Mouse (Mus musculus) heart, adult 2 months (tissue): ENCODE results near the gene Kif27. TPM values are rescaled to one million over a fixed set of nuclear protein-coding genes. Genes with fewer than 3 reads are reported as not detected.

Source experiments
- DNase-seq, 2 experiments: peaks; one replicate each; pipeline ENCODE4 v3.0.0; 2021
- H3K27ac ChIP-seq: fragments of 200-600 bp; 2 replicates; pipeline ENCODE4 v1.8.1; 2022
- H3K27me3 ChIP-seq: fragments of 200-500 bp; 2 replicates; pipeline ENCODE4 v1.6.1; 2012; ENCODE audit warnings: mild to moderate bottlenecking, low read length, inconsistent platforms, mixed read lengths; ENCODE audit not compliant: control insufficient read depth, insufficient read depth
- H3K36me3 ChIP-seq: fragments of 200-500 bp; 2 replicates; pipeline ENCODE4 v1.6.1; 2012; ENCODE audit warnings: low read length, inconsistent platforms; ENCODE audit not compliant: control insufficient read depth, insufficient read depth
- H3K4me1 ChIP-seq: fragments of 200-500 bp; 2 replicates; pipeline ENCODE4 v1.6.1; 2011; ENCODE audit warnings: low read length; ENCODE audit not compliant: control insufficient read depth, insufficient read depth
- H3K4me3 ChIP-seq: fragments of 200-600 bp; 2 replicates; pipeline ENCODE4 v1.8.1; 2022
- H3K79me2 ChIP-seq: fragments of 200-500 bp; replicated peaks from 2 replicates; pipeline ENCODE4 v1.6.1; 2012; ENCODE audit warnings: mild to moderate bottlenecking, inconsistent platforms, low read length, moderate library complexity, mixed read lengths; ENCODE audit not compliant: control insufficient read depth, insufficient read depth
- H3K9ac ChIP-seq: fragments of 200-500 bp; 2 replicates; pipeline ENCODE4 v1.6.1; 2012; ENCODE audit warnings: low read depth, mild to moderate bottlenecking, control low read depth, inconsistent platforms, low read length, mixed read lengths
- CTCF ChIP-seq: fragments of 200-600 bp; IDR thresholded peaks from 2 replicates; pipeline ENCODE4 v1.8.1; 2022; ENCODE audit warnings: antibody characterized with exemption, mild to moderate bottlenecking, moderate library complexity
- EP300 ChIP-seq: fragments of 200-500 bp; IDR thresholded peaks from 2 replicates; pipeline ENCODE4 v1.6.1; 2011; ENCODE audit warnings: low read depth, low read length, control low read depth; ENCODE audit not compliant: insufficient read depth
- POLR2A ChIP-seq: fragments of 200-500 bp; IDR thresholded peaks from 2 replicates; pipeline ENCODE4 v1.6.1; 2011; ENCODE audit warnings: mild to moderate bottlenecking, low read depth, low read length, control low read depth; ENCODE audit not compliant: insufficient read depth
- WGBS: fragments of 180-500 bp; shearing (Covaris S2); methylation state at CpG from one replicate; pipeline ENCODE4 v1.1.7; 2018; 5-methylcytosine and 5-hydroxymethylcytosine counted together
- intact Hi-C: fragments of 180-260 bp; cut with DNase I; formaldehyde crosslinking; loops from one replicate; pipeline ENCODE4 v1.15.1; 2025
- microRNA-seq, 2 experiments: library from miRNA; unstranded; fragments of <30 nt; microRNA quantifications; one replicate each; pipeline ENCODE4 v1.2.0; 2021
- polyA plus RNA-seq: library from polyadenylated mRNA; depleted of rRNA; stranded (reverse); fragments of >200 nt; gene quantifications from 2 replicates; pipeline ENCODE4 v1.2.3, GENCODE M21; 2012; rRNA removed
- total RNA-seq, 2 experiments: library from RNA; stranded (reverse); gene quantifications; 2 replicates each; pipeline ENCODE4 v1.2.3; 2021

Kif27 gene
- total and polyA plus RNA-seq, 3 experiments: 0.05 to 0.10 (median 0.10) TPM

- no peaks in the 10 kb centered on the region for H3K27me3 ChIP-seq
- H3K79me2 ChIP-seq: no peaks in the 10 kb centered on the region
- intact Hi-C loops: no loop called here
- H3K4me1 ChIP-seq: no peaks in the 10 kb centered on the region
- DNase-seq: no peak
- TF ChIP-seq EP300 (no peak), CTCF (peak; percentile 63)
- H3K9ac ChIP-seq: no peak overlapping the region
- no peak overlapping the region for H3K27ac ChIP-seq
- no peak overlapping the region for H3K4me3 ChIP-seq
- WGBS: 91% methylated on average over 1 of the region's 1 CpGs
- no peaks in the 10 kb centered on the region for H3K36me3 ChIP-seq
Measured at GRCm38 (mm10) chr13:58253268-58253667, 105.7 kb downstream of the Kif27 start.

- no peak for TF ChIP-seq EP300
- no peak for TF ChIP-seq POLR2A
- TF ChIP-seq CTCF: no peak
- Histone ChIP-seq H3K79me2 (no peaks in the 10 kb centered on the region), H3K4me1 (no peaks in the 10 kb centered on the region), H3K4me3 (no peak overlapping the region), H3K27ac (no peak overlapping the region), H3K36me3 (no peaks in the 10 kb centered on the region; the same call in 1 of the 2 replicates), H3K9ac (no peak overlapping the region), H3K27me3 (no peaks in the 10 kb centered on the region)
- intact Hi-C loops: no loop called here
- WGBS: 94% methylated on average over 5 of the region's 5 CpGs
- DNase-seq: no peak
Measured at GRCm38 (mm10) chr13:58248957-58249356, 110.0 kb downstream of the Kif27 start.

Small RNA genes lying within 50 kb of the gene (microRNA-seq; reads per million reads assigned to microRNA genes)
- gene Mir6369: 0 reads per million in 2 experiments
- gene Mir7-1: 25.1 to 31.4 reads per million in 2 experiments

Other genes with a start within 250 kb of the Kif27 start
- 1 to 10 TPM; 2.1 to 2.7 TPM for gene Klhl3, start 245.5 kb downstream of the Kif27 start, total RNA-seq
- 4.3 and 6.7 TPM in 2 replicates for gene Klhl3, start 245.5 kb downstream of the Kif27 start, polyA plus RNA-seq
- 10 to 100 TPM; 66.6 to 67.4 TPM for gene Hnrnpa0, start 230.6 kb downstream of the Kif27 start, total RNA-seq
- gene Hnrnpa0, start 230.6 kb downstream of the Kif27 start, polyA plus RNA-seq: 21.7 and 25.2 TPM in 2 replicates
- gene Idnk, start 201.5 kb downstream of the Kif27 start, total RNA-seq: 10 to 100 TPM; 22.3 to 24.0 TPM
- 13.9 and 14.8 TPM in 2 replicates for gene Idnk, start 201.5 kb downstream of the Kif27 start, polyA plus RNA-seq
- gene Ubqln1, start 143.5 kb downstream of the Kif27 start, total RNA-seq: 10 to 100 TPM; 48.8 to 49.2 TPM
- gene Ubqln1, start 143.5 kb downstream of the Kif27 start, polyA plus RNA-seq: 49.4 and 67.0 TPM in 2 replicates
- 10 to 100 TPM; 21.8 to 28.3 TPM for gene Gkap1, start 83.4 kb downstream of the Kif27 start, total RNA-seq
- 4.7 and 7.1 TPM in 2 replicates for gene Gkap1, start 83.4 kb downstream of the Kif27 start, polyA plus RNA-seq
- gene 2210016F16Rik, start 26.1 kb upstream of the Kif27 start, total RNA-seq: 10 to 100 TPM; 15.2 to 17.5 TPM
- gene 2210016F16Rik, start 26.1 kb upstream of the Kif27 start, polyA plus RNA-seq: 10.4 and 11.2 TPM in 2 replicates
- 1 to 10 TPM; 9.0 to 9.2 TPM for gene Rmi1, start 43.1 kb upstream of the Kif27 start, total RNA-seq
- 5.2 and 8.7 TPM in 2 replicates for gene Rmi1, start 43.1 kb upstream of the Kif27 start, polyA plus RNA-seq
- 100 to 1,000 TPM; 388 to 416 TPM for gene Hnrnpk, start 44.2 kb upstream of the Kif27 start, total RNA-seq
- gene Hnrnpk, start 44.2 kb upstream of the Kif27 start, polyA plus RNA-seq: 108 and 203 TPM in 2 replicates